Mouse (Mus musculus): ENCODE measurements around the gene Rac1.

DNA sequence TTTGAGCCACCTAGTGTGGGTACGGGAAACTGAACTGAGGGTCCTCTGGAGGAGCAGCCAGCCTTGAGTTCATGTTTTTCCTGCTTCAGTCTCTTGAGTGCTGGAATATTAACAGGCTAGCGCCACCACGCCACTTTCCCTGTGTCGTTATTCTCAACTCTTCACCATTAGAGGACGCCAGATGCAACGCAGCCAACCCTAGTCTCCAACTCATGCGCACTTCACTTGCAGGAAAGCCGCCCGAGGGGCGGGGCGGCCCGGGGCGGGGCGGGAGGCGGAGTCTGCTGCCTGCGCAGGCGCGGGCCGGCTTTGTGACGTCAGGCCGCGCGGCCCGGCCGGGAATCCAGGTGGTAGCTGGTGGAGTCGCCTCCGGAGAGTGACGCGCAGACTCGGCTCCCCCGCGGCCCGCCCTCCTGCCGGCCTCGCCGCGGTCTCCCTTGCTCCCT is 20.6 kb upstream of the Rac1 start:
- peak; percentile 87 for TF ChIP-seq CTCF (IDR thresholded peaks at IDR 0.05; ENCODE audit: low read depth)
- no peak for TF ChIP-seq EP300 (optimal IDR thresholded peaks at IDR 0.05)

Data from stomach, postnatal 0 days (tissue).